Mouse (Mus musculus): ENCODE data around the gene Slx1b.
"Not testable (repeated sequence)": the region's sequence is repeated elsewhere in the genome, so short reads cannot be mapped to it uniquely, and the experiment has no call there.

The Slx1b gene

GRCm38 (mm10) chr7:126676207-126676606, 19.4 kb downstream of the Slx1b start, which contains the start of gene Sult1a1:
Gene Sult1a1, minus strand, starts transcription at chr7:126676432.
- no peak for DNase-seq

- DNase-seq, result no peak
These were observed 20.5 kb downstream of the Slx1b start for GRCm38 (mm10) chr7:126675104-126675503.

GRCm38 (mm10) chr7:126672111-126672510, 23.5 kb downstream of the Slx1b start:
- DNase-seq, result no peak

- DNase-seq, result no peak
These were observed 25.4 kb downstream of the Slx1b start for GRCm38 (mm10) chr7:126670152-126670551.

- DNase-seq, result no peak
These were observed 27.1 kb downstream of the Slx1b start for GRCm38 (mm10) chr7:126668452-126668851.

- no peak for DNase-seq
These were observed 28.0 kb downstream of the Slx1b start for GRCm38 (mm10) chr7:126667495-126668090.

GRCm38 (mm10) chr7:126665269-126665668, 30.3 kb downstream of the Slx1b start:
- DNase-seq, result no peak

- DNase-seq, result no peak
These were observed 31.9 kb downstream of the Slx1b start for GRCm38 (mm10) chr7:126663646-126664045.

GRCm38 (mm10) chr7:126659771-126660170, 35.8 kb downstream of the Slx1b start:
- DNase-seq, result no peak

- no peak for DNase-seq
These were observed 38.1 kb downstream of the Slx1b start for GRCm38 (mm10) chr7:126657522-126657921.

- no peak for DNase-seq
These were observed 39.9 kb downstream of the Slx1b start for GRCm38 (mm10) chr7:126655695-126656094.

- no peak for DNase-seq
These were observed 41.6 kb downstream of the Slx1b start for GRCm38 (mm10) chr7:126653991-126654390.

- DNase-seq, result no peak
These were observed 44.7 kb downstream of the Slx1b start for GRCm38 (mm10) chr7:126650852-126651251.

- DNase-seq, result peak; percentile 84 to 86
These were observed 46.1 kb downstream of the Slx1b start, which contains the start of gene Sgf29 for GRCm38 (mm10) chr7:126649231-126650051. Gene Sgf29, plus strand, starts transcription at chr7:126649309.

- DNase-seq, result no peak
These were observed 47.1 kb downstream of the Slx1b start for GRCm38 (mm10) chr7:126648486-126648885.

GRCm38 (mm10) chr7:126645708-126646107, 49.9 kb downstream of the Slx1b start:
- no peak for DNase-seq

GRCm38 (mm10) chr7:126644914-126645313, 50.7 kb downstream of the Slx1b start:
- no peak for DNase-seq

- no peak for DNase-seq
These were observed 51.2 kb downstream of the Slx1b start for GRCm38 (mm10) chr7:126644345-126644744.

GRCm38 (mm10) chr7:126643244-126643617, 52.4 kb downstream of the Slx1b start:
- not testable (repeated sequence) for DNase-seq

- DNase-seq, result no peak
These were observed 52.9 kb downstream of the Slx1b start for GRCm38 (mm10) chr7:126642545-126643243.

Data from thymus, adult 18-20 months (tissue).